In the genomic region with DNA sequence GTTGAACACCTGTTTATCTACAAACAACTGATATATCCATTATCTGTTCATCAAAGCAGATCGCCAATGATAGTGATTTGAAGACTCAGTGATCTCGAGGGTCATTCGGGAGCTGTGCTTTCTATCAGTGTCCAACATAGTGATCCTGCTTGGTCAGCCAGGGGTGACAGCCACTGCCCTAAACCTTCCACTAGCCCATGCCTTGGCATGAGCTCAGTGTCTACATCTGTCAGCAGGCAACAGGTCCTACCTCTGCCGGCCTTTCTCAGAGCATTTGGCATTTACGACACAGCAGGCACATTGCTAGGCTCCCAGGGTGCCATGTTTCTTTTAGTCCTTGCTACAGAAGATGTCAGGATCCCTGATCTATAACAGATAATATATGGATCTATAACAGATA, we compare ENCODE assay signal across 30 mouse cellular contexts. TPM values are rescaled to one million over a fixed set of nuclear protein-coding genes. Genes with fewer than 3 reads are reported as not detected.
DNase-seq lines count a peak whose midpoint lies in the region; ATAC-seq and TF ChIP-seq lines count a peak whose summit lies in the region.
"Had no signal": no experiment of that assay in that cellular context is flagged by ENCODE, and none has a peak within 500 bp of the region (broad histone marks: within the 10 kb centered on the region; RNA-seq: fewer than 3 reads in every experiment).

No protein-coding gene starts in this region.

- H3K4me3 ChIP-seq in gastrocnemius, adult 2 months, result no peak overlapping the region
- H3K4me3 ChIP-seq in kidney, embryonic 15.5 days (replicated peaks), result no peak overlapping the region
- H3K4me3 ChIP-seq in limb, embryonic 11.5 days (ENCODE audit: low read depth, low read length), result no peak overlapping the region
- no peak overlapping the region for H3K4me3 ChIP-seq in limb, embryonic 10.5 days
- H3K4me3 ChIP-seq: forebrain, embryonic 10.5 days; forebrain, embryonic 13.5 days; heart, adult 2 months; heart, embryonic 10.5 days; heart, embryonic 13.5 days had no signal

- H3K36me3 ChIP-seq in kidney, embryonic 15.5 days, result no peaks in the 10 kb centered on the region
- no peaks in the 10 kb centered on the region for H3K36me3 ChIP-seq in limb, embryonic 11.5 days (ENCODE audit: control insufficient read depth, insufficient read depth, low read length)
- H3K36me3 ChIP-seq in limb, embryonic 10.5 days, result no peaks in the 10 kb centered on the region
- H3K36me3 ChIP-seq: forebrain, embryonic 10.5 days; G1E; heart, embryonic 10.5 days; heart, embryonic 13.5 days had no signal

- intact Hi-C loops in gastrocnemius, adult 2 months (cut with DNase I), result loop anchor here (1.0 kb wide), 1 partner anchor 35 kb away; no protein-coding TSS in a partner anchor

- peak overlapping the region; percentile 90 for H3K27ac ChIP-seq in gastrocnemius, adult 2 months
- H3K27ac ChIP-seq in kidney, embryonic 15.5 days, result no peak overlapping the region
- no peak overlapping the region for H3K27ac ChIP-seq in limb, embryonic 11.5 days (replicated peaks; ENCODE audit: low read depth, low read length)
- H3K27ac ChIP-seq in limb, embryonic 10.5 days, result no peak overlapping the region
- H3K27ac ChIP-seq: forebrain, embryonic 10.5 days; forebrain, embryonic 13.5 days; heart, adult 2 months; heart, embryonic 10.5 days; heart, embryonic 13.5 days; hindbrain, embryonic 14.5 days; hindbrain, postnatal 0 days had no signal

- no peaks in the 10 kb centered on the region for H3K9me3 ChIP-seq in kidney, embryonic 15.5 days (replicated peaks)
- no peaks in the 10 kb centered on the region for H3K9me3 ChIP-seq in limb, embryonic 11.5 days (ENCODE audit: control insufficient read depth, low read length)
- H3K9me3 ChIP-seq in limb, embryonic 10.5 days (replicated peaks), result no peaks in the 10 kb centered on the region
- H3K9me3 ChIP-seq: forebrain, embryonic 10.5 days; forebrain, embryonic 13.5 days; G1E; heart, embryonic 10.5 days; heart, embryonic 13.5 days had no signal

- no peak overlapping the region for H3K4me2 ChIP-seq in kidney, embryonic 15.5 days
- H3K4me2 ChIP-seq in limb, embryonic 11.5 days (ENCODE audit: low read depth, severe bottlenecking), result no peak overlapping the region
- H3K4me2 ChIP-seq: forebrain, embryonic 13.5 days; heart, embryonic 13.5 days; hindbrain, embryonic 14.5 days had no signal

- WGBS in kidney, embryonic 15.5 days, result 43% methylated on average over 5 of the region's 5 CpGs
- 54% methylated on average over 5 of the region's 5 CpGs for WGBS in limb, embryonic 11.5 days
- 76% methylated on average over 5 of the region's 5 CpGs for WGBS in limb, embryonic 10.5 days

- H3K27me3 ChIP-seq in kidney, embryonic 15.5 days, result peaks cover 49% of the 10 kb centered on the region
- no peaks in the 10 kb centered on the region for H3K27me3 ChIP-seq in limb, embryonic 11.5 days (ENCODE audit: control insufficient read depth, insufficient read depth, low read length)
- H3K27me3 ChIP-seq in limb, embryonic 10.5 days (ENCODE audit: low read depth, poor library complexity, severe bottlenecking), result 0 out of 2 replicates have a peak, but pooled peaks cover 3% of the 10 kb centered on the region
- H3K27me3 ChIP-seq: forebrain, embryonic 13.5 days had no signal

- no peak for TF ChIP-seq CTCF in gastrocnemius, adult 2 months (IDR thresholded peaks at IDR 0.05)

- no peak overlapping the region for H3K9ac ChIP-seq in kidney, embryonic 15.5 days
- H3K9ac ChIP-seq in limb, embryonic 11.5 days (ENCODE audit: low read length), result no peak overlapping the region
- H3K9ac ChIP-seq: forebrain, embryonic 13.5 days; heart, embryonic 13.5 days; hindbrain, embryonic 14.5 days had no signal

- H3K4me1 ChIP-seq in kidney, embryonic 15.5 days, result peaks cover 8% of the 10 kb centered on the region
- peaks cover 3% of the 10 kb centered on the region; the same call in 1 of the 2 replicates for H3K4me1 ChIP-seq in limb, embryonic 11.5 days (ENCODE audit: control insufficient read depth, insufficient read depth, low read length)
- H3K4me1 ChIP-seq in limb, embryonic 10.5 days, result peaks cover 14% of the 10 kb centered on the region
- H3K4me1 ChIP-seq: forebrain, embryonic 13.5 days; heart, embryonic 10.5 days; heart, embryonic 13.5 days had no signal

- DNase-seq in gastrocnemius, adult 2 months, result peak; percentile 64
- DNase-seq in gastrocnemius, adult 8-10 months (ENCODE audit: low spot score in 2 of 2), result no peak
- no peak for DNase-seq in kidney, postnatal 10 days
- DNase-seq in limb, embryonic 11.5 days (ENCODE audit: low spot score), result peak; percentile 24
- no peak for DNase-seq in limb, embryonic 10.5 days (ENCODE audit: low spot score)
- DNase-seq: adrenal gland, postnatal 10 days; adrenal gland, postnatal 36 days; B cell, adult 2 months; cerebellum, adult 18-20 months; cerebellum, adult 9-10 months; cerebellum, postnatal 14 days; gastrocnemius, postnatal 10 days; heart, adult 2 months; heart, postnatal 14 days; heart, postnatal 4 days had no signal

- peak; percentile 86; the same call in 1 of the 2 replicates for ATAC-seq in kidney, embryonic 15.5 days (replicated peaks; ENCODE audit: low FRiP score)
- no peak for ATAC-seq in limb, embryonic 11.5 days (ENCODE audit: insufficient number of reproducible peaks, low FRiP score, low TSS enrichment, low read depth)
- ATAC-seq: forebrain, embryonic 13.5 days; forebrain, embryonic 16.5 days; hindbrain, postnatal 0 days; inflammation-experienced regulatory T-cells, adult 6 months; Patski had no signal

RNA-seq across cellular contexts. Expression of a gene that starts 36.0 kb away (rescaled TPM):
- total RNA-seq in gastrocnemius, adult 2 months (2021), result 10 to 100 TPM; 17.3 to 21.3 TPM
- total RNA-seq in gastrocnemius, adult 8-10 months (2022), result 10 to 100 TPM; 11.1 to 14.3 (median 11.9) TPM
- 2.2 and 3.1 TPM in 2 replicates for polyA plus RNA-seq in kidney, embryonic 15.5 days (2015; fragmentation: Nextera tagmentation; extraction: Ambion mirVana)
- polyA plus RNA-seq in limb, embryonic 11.5 days (2014; fragmentation: Nextera tagmentation; extraction: Ambion mirVana), result 22.0 and 23.0 TPM in 2 replicates
- 1.3 and 13.8 TPM in 2 replicates for polyA plus RNA-seq in limb, embryonic 10.5 days (2016; fragmentation: Nextera tagmentation; extraction: Ambion mirVana)
- total RNA-seq: adrenal gland, adult 18-20 months; adrenal gland, postnatal 36 days; CH12.LX; granulocyte monocyte progenitor cell, adult 5-6 weeks; heart, adult 2 months; heart, postnatal 14 days; heart, postnatal 4 days had no signal
- polyA plus RNA-seq: forebrain, embryonic 10.5 days; forebrain, embryonic 13.5 days; G1E; heart, adult 2 months; inflammation-experienced regulatory T-cells, adult 6 months; Patski had no signal

RNA-seq across cellular contexts. Expression of a gene that starts 56.0 kb away (rescaled TPM):
- total RNA-seq in gastrocnemius, adult 2 months (2021), result 10 to 100 TPM; 38.9 to 66.6 TPM
- total RNA-seq in gastrocnemius, adult 8-10 months (2022), result 10 to 100 TPM; 37.5 to 53.5 (median 49.3) TPM
- 0.06 and 0.10 TPM in 2 replicates for polyA plus RNA-seq in kidney, embryonic 15.5 days (2015; fragmentation: Nextera tagmentation; extraction: Ambion mirVana)
- polyA plus RNA-seq in limb, embryonic 11.5 days (2014; fragmentation: Nextera tagmentation; extraction: Ambion mirVana), result 0.05 and 0.13 TPM in 2 replicates
- polyA plus RNA-seq in limb, embryonic 10.5 days (2016; fragmentation: Nextera tagmentation; extraction: Ambion mirVana), result 0.03 TPM in 1 of 2 replicates, not detected in the other
- total RNA-seq: granulocyte monocyte progenitor cell, adult 5-6 weeks had no signal
- polyA plus RNA-seq: G1E; heart, embryonic 16.5 days had no signal

Comparison
In these comparisons a context has a peak if more than half of its experiments do, and no peak if none do; other contexts are left out.
1. DNase-seq: peak in gastrocnemius, adult 2 months (single experiment) and limb, embryonic 11.5 days (single experiment); none in gastrocnemius, adult 8-10 months (0 of 2), kidney, postnatal 10 days (single experiment) and limb, embryonic 10.5 days (single experiment).